Mouse (Mus musculus) neural tube, embryonic 12.5 days (tissue): ENCODE results near the gene Vmp1. TPM values are rescaled to one million over a fixed set of nuclear protein-coding genes. Genes with fewer than 3 reads are reported as not detected.

Experiments
- ATAC-seq: fragments of 200-750 bp; cut with Nextera tagmentation; 2 replicates; pipeline ENCODE4 v1.8.0; 2017; ENCODE audit warnings: low read depth, mild to moderate bottlenecking, moderate TSS enrichment, moderate library complexity; ENCODE audit not compliant: low FRiP score
- H3K27ac ChIP-seq: fragments of 300-500 bp; sonication (generic); 2 replicates; pipeline ENCODE4 v1.5.1; 2016
- H3K27me3 ChIP-seq: fragments of 300-500 bp; sonication (generic); replicated peaks from 2 replicates; pipeline ENCODE4 v1.6.1; 2016; ENCODE audit warnings: mild to moderate bottlenecking
- H3K36me3 ChIP-seq: fragments of 300-500 bp; sonication (generic); 2 replicates; pipeline ENCODE4 v1.6.1; 2016; ENCODE audit warnings: mild to moderate bottlenecking
- H3K4me1 ChIP-seq: fragments of 300-500 bp; sonication (generic); 2 replicates; pipeline ENCODE4 v1.6.1; 2016
- H3K4me2 ChIP-seq: fragments of 300-500 bp; sonication (generic); replicated peaks from 2 replicates; pipeline ENCODE4 v1.6.1; 2016; ENCODE audit warnings: mild to moderate bottlenecking
- H3K4me3 ChIP-seq: fragments of 300-500 bp; sonication (generic); 2 replicates; pipeline ENCODE4 v1.5.1; 2016
- H3K9ac ChIP-seq: fragments of 300-500 bp; sonication (generic); 2 replicates; pipeline ENCODE4 v1.6.1; 2016; ENCODE audit warnings: mild to moderate bottlenecking
- H3K9me3 ChIP-seq: fragments of 300-500 bp; sonication (generic); 2 replicates; pipeline ENCODE4 v1.6.1; 2016; ENCODE audit warnings: mild to moderate bottlenecking
- WGBS: fragments of 180-500 bp; shearing (Covaris S2); methylation state at CpG from one replicate; pipeline ENCODE4 v1.1.7; 2016; 5-methylcytosine and 5-hydroxymethylcytosine counted together
- polyA plus RNA-seq: library from polyadenylated mRNA; unstranded; fragments of >200 nt; fragmentation: Nextera tagmentation; extraction: Ambion mirVana; gene quantifications from 2 replicates; pipeline ENCODE4 v1.2.1, GENCODE M21; 2016

The Vmp1 gene
- polyA plus RNA-seq, 1 experiment from 2014 or later: 96.6 TPM

- WGBS: 81% methylated on average over 15 of the region's 15 CpGs
Observed at GRCm38 (mm10) chr11:86647706-86648447, 35.8 kb downstream of the Vmp1 start.

GRCm38 (mm10) chr11:86646885-86647459 lies 36.7 kb downstream of the Vmp1 start:
- Histone ChIP-seq H3K9ac (no peak overlapping the region), H3K4me3 (no peak overlapping the region), H3K27ac (no peak overlapping the region), H3K9me3 (no peaks in the 10 kb centered on the region), H3K36me3 (peaks cover 9% of the 10 kb centered on the region), H3K27me3 (no peaks in the 10 kb centered on the region), H3K4me2 (no peak overlapping the region), H3K4me1 (no peaks in the 10 kb centered on the region)
- WGBS: 90% methylated on average over 3 of the region's 3 CpGs
- no peak for ATAC-seq

More at GRCm38 (mm10) chr11:86647706-86648447, 35.8 kb downstream of the Vmp1 start:
- Histone ChIP-seq H3K27ac (no peak overlapping the region), H3K4me3 (no peak overlapping the region), H3K4me1 (no peaks in the 10 kb centered on the region), H3K4me2 (no peak overlapping the region), H3K9me3 (no peaks in the 10 kb centered on the region), H3K36me3 (peaks cover 5% of the 10 kb centered on the region), H3K9ac (no peak overlapping the region), H3K27me3 (no peaks in the 10 kb centered on the region)
- ATAC-seq: no peak

DNA sequence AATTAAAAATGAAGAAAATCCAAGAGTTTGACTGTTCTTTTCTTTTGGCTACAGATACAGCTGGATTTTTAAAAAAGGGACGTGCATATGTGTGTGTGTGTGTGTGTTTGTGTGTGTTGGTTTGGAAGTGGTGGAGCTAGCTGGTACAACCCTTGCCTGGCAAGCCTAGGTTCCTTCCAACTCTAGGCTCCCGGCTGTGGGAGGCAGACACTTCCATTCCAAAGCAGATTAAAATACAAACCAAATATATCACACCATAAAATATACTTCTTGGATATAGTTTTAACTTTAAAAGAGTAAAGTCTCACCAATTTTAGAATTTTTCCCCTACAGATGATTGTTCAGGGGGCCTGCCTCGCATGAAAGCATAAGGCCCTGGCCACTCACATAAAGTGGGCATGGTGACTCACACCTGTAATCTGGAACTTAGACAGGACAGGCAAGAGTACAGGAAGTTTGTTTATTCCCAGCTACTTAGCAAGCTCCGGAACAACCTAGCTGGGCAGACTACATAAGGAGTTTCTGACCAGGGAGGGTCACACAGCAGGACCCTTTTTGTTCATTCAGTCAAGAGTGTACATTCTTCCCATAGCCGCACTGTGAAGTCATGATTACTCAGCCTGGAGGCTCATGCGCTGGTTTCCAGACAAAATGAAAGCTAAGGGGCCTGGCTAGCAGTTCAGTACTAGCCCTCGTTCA lies 37.4 kb downstream of the Vmp1 start:
- Histone ChIP-seq H3K9ac (no peak overlapping the region), H3K4me2 (no peak overlapping the region), H3K4me1 (no peaks in the 10 kb centered on the region), H3K27ac (no peak overlapping the region), H3K4me3 (no peak overlapping the region), H3K27me3 (no peaks in the 10 kb centered on the region), H3K36me3 (peaks cover 9% of the 10 kb centered on the region), H3K9me3 (no peaks in the 10 kb centered on the region)
- WGBS: 61% methylated on average over 7 of the region's 7 CpGs
- ATAC-seq: no peak

DNA sequence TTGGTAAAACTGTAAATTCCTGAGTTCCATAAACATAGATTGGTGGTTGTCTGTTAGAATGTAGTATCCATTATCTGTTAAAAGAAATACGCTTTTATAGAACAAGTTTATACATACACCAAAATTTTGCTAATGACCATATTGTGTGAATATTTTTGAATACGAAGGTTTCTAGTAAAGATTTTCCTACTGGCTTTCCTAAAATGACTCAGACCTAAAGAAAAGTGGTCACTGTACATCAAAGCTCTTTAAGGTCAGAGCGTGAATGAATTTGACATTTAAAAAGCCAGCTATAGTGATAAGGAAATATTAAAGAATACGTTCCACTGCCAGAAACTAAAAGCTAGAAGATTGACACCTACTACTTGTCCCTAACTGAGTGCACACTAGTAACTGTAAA lies 39.1 kb downstream of the Vmp1 start:
- Histone ChIP-seq H3K4me2 (no peak overlapping the region), H3K27me3 (no peaks in the 10 kb centered on the region), H3K36me3 (peaks cover 12% of the 10 kb centered on the region), H3K9ac (no peak overlapping the region), H3K9me3 (no peaks in the 10 kb centered on the region), H3K4me3 (no peak overlapping the region), H3K27ac (no peak overlapping the region), H3K4me1 (no peaks in the 10 kb centered on the region)
- 96% methylated on average over 4 of the region's 4 CpGs for WGBS
- no peak for ATAC-seq

GRCm38 (mm10) chr11:86641714-86642113 lies 41.9 kb downstream of the Vmp1 start:
- H3K9me3 ChIP-seq: no peaks in the 10 kb centered on the region
- H3K27ac ChIP-seq: no peak overlapping the region
- no peak for ATAC-seq
- no peak overlapping the region for H3K9ac ChIP-seq
- H3K4me1 ChIP-seq: no peaks in the 10 kb centered on the region
- H3K36me3 ChIP-seq: peaks cover 12% of the 10 kb centered on the region
- H3K4me2 ChIP-seq: no peak overlapping the region
- no peak overlapping the region for H3K4me3 ChIP-seq
- 92% methylated on average over 4 of the region's 4 CpGs for WGBS
- H3K27me3 ChIP-seq: no peaks in the 10 kb centered on the region

GRCm38 (mm10) chr11:86637697-86638096 lies 45.9 kb downstream of the Vmp1 start:
- Histone ChIP-seq H3K4me1 (no peaks in the 10 kb centered on the region), H3K36me3 (peaks cover 7% of the 10 kb centered on the region; the same call in 1 of the 2 replicates), H3K4me2 (no peak overlapping the region), H3K4me3 (no peak overlapping the region), H3K27ac (no peak overlapping the region), H3K9me3 (no peaks in the 10 kb centered on the region), H3K9ac (no peak overlapping the region), H3K27me3 (no peaks in the 10 kb centered on the region)
- ATAC-seq: no peak
- WGBS: 78% methylated on average over 2 of the region's 2 CpGs

- WGBS: 92% methylated on average over 6 of the region's 6 CpGs
- Histone ChIP-seq H3K27ac (no peak overlapping the region), H3K9me3 (no peaks in the 10 kb centered on the region), H3K4me2 (no peak overlapping the region), H3K4me1 (no peaks in the 10 kb centered on the region), H3K9ac (no peak overlapping the region), H3K27me3 (no peaks in the 10 kb centered on the region), H3K4me3 (no peak overlapping the region), H3K36me3 (peaks cover 4% of the 10 kb centered on the region)
- ATAC-seq: no peak
Observed at GRCm38 (mm10) chr11:86634396-86634795, 49.2 kb downstream of the Vmp1 start.

- Histone ChIP-seq H3K9me3 (no peaks in the 10 kb centered on the region), H3K27me3 (no peaks in the 10 kb centered on the region), H3K36me3 (peaks cover 4% of the 10 kb centered on the region), H3K4me3 (no peak overlapping the region), H3K4me1 (no peaks in the 10 kb centered on the region), H3K27ac (no peak overlapping the region), H3K4me2 (no peak overlapping the region), H3K9ac (no peak overlapping the region)
- whole genome bisulfite sequencing: 90% methylated on average over 7 of the region's 7 CpGs
- no peak for ATAC-seq
Observed at GRCm38 (mm10) chr11:86629941-86630340, 53.7 kb downstream of the Vmp1 start.

DNA sequence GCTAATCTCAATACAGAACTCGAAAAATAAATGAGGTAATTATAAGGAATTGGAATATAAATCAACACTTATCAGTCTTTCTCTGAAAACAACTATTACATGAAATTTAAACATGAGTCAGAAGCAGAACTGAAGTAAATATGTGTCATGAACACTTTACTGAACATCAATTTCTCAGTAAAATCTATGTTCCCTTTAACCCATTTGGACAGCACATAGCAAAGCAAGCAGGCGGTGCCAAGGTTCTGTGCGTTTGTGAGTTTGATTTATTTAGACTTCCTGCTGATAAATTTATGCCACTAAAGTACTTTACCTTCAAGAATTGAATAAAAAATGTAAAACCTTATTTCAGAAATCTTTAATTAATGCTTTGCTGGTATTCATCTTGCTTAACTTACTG lies 54.2 kb downstream of the Vmp1 start:
- ATAC-seq: no peak
- Histone ChIP-seq H3K9me3 (no peaks in the 10 kb centered on the region), H3K27ac (no peak overlapping the region), H3K9ac (no peak overlapping the region), H3K4me2 (no peak overlapping the region), H3K4me1 (no peaks in the 10 kb centered on the region), H3K4me3 (no peak overlapping the region), H3K36me3 (peaks cover 4% of the 10 kb centered on the region), H3K27me3 (no peaks in the 10 kb centered on the region)
- 81% methylated on average over 3 of the region's 3 CpGs for WGBS

- Histone ChIP-seq H3K4me2 (no peak overlapping the region), H3K36me3 (peaks cover 4% of the 10 kb centered on the region), H3K9ac (no peak overlapping the region), H3K27ac (no peak overlapping the region), H3K9me3 (no peaks in the 10 kb centered on the region), H3K27me3 (no peaks in the 10 kb centered on the region), H3K4me1 (no peaks in the 10 kb centered on the region), H3K4me3 (no peak overlapping the region)
- 87% methylated on average over 2 of the region's 2 CpGs for WGBS
- ATAC-seq: no peak
Observed at GRCm38 (mm10) chr11:86628448-86628847, 55.2 kb downstream of the Vmp1 start.

- no peak for ATAC-seq
- no peak overlapping the region for H3K4me2 ChIP-seq
- H3K27ac ChIP-seq: no peak overlapping the region
- no peaks in the 10 kb centered on the region for H3K9me3 ChIP-seq
- H3K27me3 ChIP-seq: no peaks in the 10 kb centered on the region
- peaks cover 4% of the 10 kb centered on the region for H3K36me3 ChIP-seq
- no peaks in the 10 kb centered on the region for H3K4me1 ChIP-seq
- H3K4me3 ChIP-seq: no peak overlapping the region
- no peak overlapping the region for H3K9ac ChIP-seq
Observed at GRCm38 (mm10) chr11:86627649-86628048, 56.0 kb downstream of the Vmp1 start.

DNA sequence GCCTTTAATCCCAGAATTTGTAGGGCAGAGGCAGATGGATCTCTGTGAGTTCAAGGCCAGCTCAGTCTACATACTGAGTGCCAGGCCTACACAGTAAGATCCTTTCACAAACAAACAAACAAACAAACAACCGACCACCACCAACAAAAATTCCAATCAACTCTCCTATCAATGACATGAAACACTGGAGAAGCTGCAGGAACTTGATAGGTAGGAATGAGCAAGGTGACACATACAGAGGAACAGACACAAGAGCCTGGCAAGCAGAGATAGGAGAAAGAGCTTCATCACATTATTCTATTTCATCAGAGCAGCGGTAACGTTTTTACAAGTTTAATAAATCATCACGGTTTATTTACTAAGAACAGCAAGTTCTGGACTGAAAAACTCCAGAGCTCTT lies 56.9 kb downstream of the Vmp1 start:
- Histone ChIP-seq H3K4me2 (no peak overlapping the region), H3K4me3 (no peak overlapping the region), H3K9ac (no peak overlapping the region), H3K9me3 (no peaks in the 10 kb centered on the region), H3K36me3 (peaks cover 4% of the 10 kb centered on the region), H3K4me1 (no peaks in the 10 kb centered on the region), H3K27me3 (no peaks in the 10 kb centered on the region), H3K27ac (no peak overlapping the region)
- ATAC-seq: no peak
- WGBS: 90% methylated on average over 4 of the region's 4 CpGs
